8 mouse cellular contexts compared by ENCODE assay signal in the genomic region with DNA sequence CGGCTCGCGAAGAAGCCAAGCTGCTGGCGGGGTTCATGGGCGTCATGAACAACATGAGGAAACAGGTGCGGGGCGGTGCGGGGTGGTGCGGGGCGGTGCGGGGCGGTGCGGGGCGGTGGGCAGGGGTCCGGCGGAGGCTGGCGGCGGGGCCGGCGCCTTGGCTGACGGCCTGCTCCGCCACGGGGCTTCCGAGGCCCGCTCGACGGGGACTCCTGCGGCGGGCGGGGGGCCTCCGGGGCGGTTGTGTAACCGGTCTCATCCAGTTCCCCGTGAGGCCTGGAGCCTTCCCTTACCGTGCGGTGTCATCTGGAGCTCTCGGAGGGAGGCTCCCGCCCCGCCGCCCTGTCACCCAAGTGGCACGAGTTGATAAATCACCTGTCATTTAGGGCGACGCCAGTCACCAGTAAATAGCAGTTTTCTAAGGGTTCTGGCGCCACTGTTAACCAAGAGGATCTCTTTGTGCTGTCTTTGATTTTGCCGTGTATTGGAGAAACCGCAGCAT. TPM values are rescaled to one million over a fixed set of nuclear protein-coding genes. Genes with fewer than 3 reads are reported as not detected.
DNase-seq lines count a peak whose midpoint lies in the region; ATAC-seq and TF ChIP-seq lines count a peak whose summit lies in the region.

No protein-coding gene starts in this region.

- intact Hi-C loops in heart, postnatal 10 days (cut with DNase I), result loop anchor here (2.0 kb wide), 1 partner anchor 64 kb away; the partner anchor contains the start of gene Nupl2

- H3K27me3 ChIP-seq in E14TG2a.4 (ENCODE audit: insufficient read depth, low read length), result no peaks in the 10 kb centered on the region
- H3K27me3 ChIP-seq in forebrain, embryonic 11.5 days (ENCODE audit: control insufficient read depth, insufficient read depth, low read length), result no peaks in the 10 kb centered on the region
- H3K27me3 ChIP-seq in liver, embryonic 16.5 days (ENCODE audit: control insufficient read depth, insufficient read depth, low read depth, low read length), result no peaks in the 10 kb centered on the region
- no peaks in the 10 kb centered on the region; the same call in 1 of the 2 replicates for H3K27me3 ChIP-seq in neural tube, embryonic 13.5 days
- no peaks in the 10 kb centered on the region for H3K27me3 ChIP-seq in stomach, postnatal 0 days (ENCODE audit: control insufficient read depth, insufficient read depth, low read length)

- peaks cover 54% of the 10 kb centered on the region for H3K4me1 ChIP-seq in E14TG2a.4 (replicated peaks; ENCODE audit: low read depth, low read length)
- peaks cover 2% of the 10 kb centered on the region; the same call in 1 of the 2 replicates for H3K4me1 ChIP-seq in forebrain, embryonic 11.5 days (replicated peaks; ENCODE audit: control insufficient read depth, insufficient read depth, low read length)
- H3K4me1 ChIP-seq in liver, embryonic 16.5 days (ENCODE audit: control insufficient read depth, low read depth, low read length), result peaks cover 8% of the 10 kb centered on the region
- H3K4me1 ChIP-seq in neural tube, embryonic 13.5 days (replicated peaks), result peaks cover 38% of the 10 kb centered on the region
- no peaks in the 10 kb centered on the region for H3K4me1 ChIP-seq in stomach, postnatal 0 days (replicated peaks; ENCODE audit: control insufficient read depth, insufficient read depth)

- H3K9me3 ChIP-seq in E14TG2a.4 (ENCODE audit: low read length), result no peaks in the 10 kb centered on the region
- H3K9me3 ChIP-seq in forebrain, embryonic 11.5 days (ENCODE audit: control insufficient read depth, low read length), result no peaks in the 10 kb centered on the region
- no peaks in the 10 kb centered on the region for H3K9me3 ChIP-seq in liver, embryonic 16.5 days (replicated peaks; ENCODE audit: control insufficient read depth, low read length)
- no peaks in the 10 kb centered on the region for H3K9me3 ChIP-seq in neural tube, embryonic 13.5 days
- H3K9me3 ChIP-seq in stomach, postnatal 0 days (ENCODE audit: control insufficient read depth, low read length), result no peaks in the 10 kb centered on the region

- DNase-seq in c-Kit-positive CD71-negative TER-119-negative erythroid progenitor cells, embryonic 14.5 days (ENCODE audit: low read depth), result peak; percentile 44
- DNase-seq in forebrain, embryonic 11.5 days (ENCODE audit: low spot score), result peak; percentile 86
- DNase-seq in heart, postnatal 10 days, result peak; percentile 73 to 74
- DNase-seq in kidney, postnatal 4 days, result peak; percentile 68 to 82
- peak; percentile 69 for DNase-seq in stomach, postnatal 0 days (ENCODE audit: low spot score)

- WGBS in forebrain, embryonic 11.5 days, result under 1% methylated on average over 40 of the region's 46 CpGs
- WGBS in liver, embryonic 16.5 days (ENCODE audit: insufficient replicate concordance), result under 1% methylated on average over 46 of the region's 46 CpGs
- under 1% methylated on average over 46 of the region's 46 CpGs for WGBS in neural tube, embryonic 13.5 days
- WGBS in stomach, postnatal 0 days, result under 1% methylated on average over 36 of the region's 46 CpGs

- no peak for TF ChIP-seq CTCF in E14TG2a.4 (conservative IDR thresholded peaks at IDR 0.05; ENCODE audit: low read length)
- no peak for TF ChIP-seq CTCF in stomach, postnatal 0 days (IDR thresholded peaks at IDR 0.05; ENCODE audit: low read depth)

- H3K4me2 ChIP-seq in forebrain, embryonic 11.5 days (ENCODE audit: low read depth, low read length, severe bottlenecking), result peak overlapping the region; percentile 73
- H3K4me2 ChIP-seq in liver, embryonic 16.5 days (ENCODE audit: low read depth, low read length), result peak overlapping the region; percentile 95
- H3K4me2 ChIP-seq in neural tube, embryonic 13.5 days, result peak overlapping the region; percentile 70
- H3K4me2 ChIP-seq in stomach, postnatal 0 days (replicated peaks; ENCODE audit: low read depth), result peak overlapping the region; percentile 68

- peak overlapping the region; percentile 94 for H3K9ac ChIP-seq in forebrain, embryonic 11.5 days (ENCODE audit: low read length)
- peak overlapping the region; percentile 93 for H3K9ac ChIP-seq in liver, embryonic 16.5 days (ENCODE audit: low read depth, low read length)
- H3K9ac ChIP-seq in neural tube, embryonic 13.5 days, result peak overlapping the region; percentile 97
- peak overlapping the region; percentile 88 for H3K9ac ChIP-seq in stomach, postnatal 0 days (ENCODE audit: low read length)

- peak overlapping the region; percentile 82 for H3K27ac ChIP-seq in forebrain, embryonic 11.5 days (ENCODE audit: low read depth, low read length)
- H3K27ac ChIP-seq in liver, embryonic 16.5 days (ENCODE audit: low read length), result peak overlapping the region; percentile 98
- peak overlapping the region; percentile 98 for H3K27ac ChIP-seq in neural tube, embryonic 13.5 days (replicated peaks)
- peak overlapping the region; percentile 90 for H3K27ac ChIP-seq in stomach, postnatal 0 days (replicated peaks)

- TF ChIP-seq EP300 in stomach, postnatal 0 days (optimal IDR thresholded peaks at IDR 0.05), result no peak

- ATAC-seq in forebrain, embryonic 11.5 days (replicated peaks; ENCODE audit: low FRiP score), result peak; percentile 86
- ATAC-seq in liver, embryonic 16.5 days (ENCODE audit: low read depth), result peak; percentile 98
- ATAC-seq in neural tube, embryonic 13.5 days (ENCODE audit: low read depth), result peak; percentile 90
- peak; percentile 89 for ATAC-seq in stomach, postnatal 0 days (ENCODE audit: low FRiP score, low TSS enrichment)

- peak overlapping the region; percentile 85 for H3K4me3 ChIP-seq in E14TG2a.4 (replicated peaks; ENCODE audit: low read length)
- peak overlapping the region; percentile 78 for H3K4me3 ChIP-seq in forebrain, embryonic 11.5 days (ENCODE audit: low read depth, low read length)
- H3K4me3 ChIP-seq in liver, embryonic 16.5 days (ENCODE audit: low read depth, low read length), result peak overlapping the region; percentile 90
- H3K4me3 ChIP-seq in neural tube, embryonic 13.5 days, result peak overlapping the region; percentile 82
- peak overlapping the region; percentile 75 for H3K4me3 ChIP-seq in stomach, postnatal 0 days (ENCODE audit: low read depth, low read length)

- no peaks in the 10 kb centered on the region for H3K36me3 ChIP-seq in E14TG2a.4 (ENCODE audit: insufficient read depth, low read length)
- H3K36me3 ChIP-seq in forebrain, embryonic 11.5 days (ENCODE audit: control insufficient read depth, insufficient read depth, low read length), result no peaks in the 10 kb centered on the region
- H3K36me3 ChIP-seq in liver, embryonic 16.5 days (ENCODE audit: control insufficient read depth, insufficient read depth), result no peaks in the 10 kb centered on the region
- H3K36me3 ChIP-seq in neural tube, embryonic 13.5 days, result no peaks in the 10 kb centered on the region
- H3K36me3 ChIP-seq in stomach, postnatal 0 days (ENCODE audit: control insufficient read depth, insufficient read depth, low read length), result no peaks in the 10 kb centered on the region

RNA-seq across cellular contexts. Expression of gene Klhl7, which starts 0.5 kb away (rescaled TPM):
- polyA plus RNA-seq in forebrain, embryonic 11.5 days (2014; fragmentation: Nextera tagmentation; extraction: Ambion mirVana), result 118 and 129 TPM in 2 replicates
- 10 to 100 TPM; 51.7 to 54.8 TPM for total RNA-seq in heart, postnatal 10 days (2021)
- polyA plus RNA-seq in liver, embryonic 16.5 days (2015; fragmentation: Nextera tagmentation; extraction: Ambion mirVana), result 18.2 and 19.5 TPM in 2 replicates
- polyA plus RNA-seq in neural tube, embryonic 13.5 days (2015; fragmentation: Nextera tagmentation; extraction: Ambion mirVana), result 130 and 136 TPM in 2 replicates
- polyA plus RNA-seq in stomach, postnatal 0 days (2015; fragmentation: Nextera tagmentation; extraction: Ambion mirVana), result 23.4 and 23.6 TPM in 2 replicates

Comparison
In these comparisons a context has a peak if more than half of its experiments do, and no peak if none do; other contexts are left out.
1. Peak in every context shown above with its lines: DNase-seq, ATAC-seq, H3K4me3 ChIP-seq and H3K27ac ChIP-seq.